Mouse (Mus musculus) spleen, adult 2 months (tissue): ENCODE results near the gene Ndufaf7.

ENCODE experiments used
- CTCF ChIP-seq: fragments of 200-500 bp; IDR thresholded peaks from 2 replicates; pipeline ENCODE4 v1.5.1; 2011; ENCODE audit warnings: mild to moderate bottlenecking, inconsistent platforms; ENCODE audit not compliant: insufficient read depth, insufficient read length, insufficient replicate concordance; ENCODE audit errors: extremely low read depth
- POLR2A ChIP-seq: fragments of 200-500 bp; IDR thresholded peaks from 2 replicates; pipeline ENCODE4 v1.6.1; 2011; ENCODE audit warnings: low read depth, low read length, inconsistent platforms

- TF ChIP-seq POLR2A = no peak
- no peak for TF ChIP-seq CTCF
Observed at GRCm38 (mm10) chr17:78915772-78916171, 21.2 kb upstream of the Ndufaf7 start.
